8 mouse cellular contexts compared by ENCODE assay signal in the genomic region with DNA sequence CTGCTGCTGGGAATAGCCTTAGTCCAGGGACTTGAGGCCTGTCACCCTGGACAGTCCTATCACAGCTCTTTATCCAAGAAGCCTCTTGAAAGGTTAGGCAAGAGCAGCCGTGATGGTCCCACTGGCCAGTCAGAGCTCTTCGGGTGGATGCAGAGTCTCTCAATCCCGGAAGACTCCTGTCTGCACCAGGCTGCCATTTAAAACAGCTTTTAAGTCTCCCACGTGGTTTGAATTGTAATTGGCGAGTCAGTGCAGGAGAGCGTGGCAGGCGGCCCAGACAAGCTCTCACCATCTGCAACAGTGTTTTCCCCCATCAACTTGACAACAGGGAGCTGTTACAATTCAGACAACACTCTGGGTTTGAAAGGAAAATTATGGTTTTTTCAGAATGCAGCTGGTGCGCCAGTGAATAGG. TPM values are rescaled to one million over a fixed set of nuclear protein-coding genes. Genes with fewer than 3 reads are reported as not detected.
DNase-seq lines count a peak whose midpoint lies in the region; ATAC-seq and TF ChIP-seq lines count a peak whose summit lies in the region.

No protein-coding gene starts in this region.

- no peak for TF ChIP-seq POLR2A in heart, adult 2 months (IDR thresholded peaks at IDR 0.05; ENCODE audit: insufficient read depth, low read depth, low read length)
- TF ChIP-seq POLR2A in limb, embryonic 14.5 days (IDR thresholded peaks at IDR 0.05; ENCODE audit: borderline replicate concordance, extremely low read depth, insufficient read depth, insufficient read length) = no peak

- no peak for TF ChIP-seq CTCF in heart, adult 2 months (IDR thresholded peaks at IDR 0.05)
- no peak for TF ChIP-seq CTCF in kidney, postnatal 0 days (IDR thresholded peaks at IDR 0.05; ENCODE audit: low read depth)
- TF ChIP-seq CTCF in liver, postnatal 0 days (IDR thresholded peaks at IDR 0.05; ENCODE audit: low read depth) = no peak

- no peak for TF ChIP-seq EP300 in heart, adult 2 months (IDR thresholded peaks at IDR 0.05; ENCODE audit: insufficient read depth, low read depth, low read length)
- no peak for TF ChIP-seq EP300 in liver, postnatal 0 days (IDR thresholded peaks at IDR 0.05; ENCODE audit: low read depth)

- no peaks in the 10 kb centered on the region for H3K79me2 ChIP-seq in heart, adult 2 months (replicated peaks; ENCODE audit: control insufficient read depth, insufficient read depth, low read length)

- no peaks in the 10 kb centered on the region for H3K9me3 ChIP-seq in embryonic facial prominence, embryonic 11.5 days (replicated peaks; ENCODE audit: control insufficient read depth, low read length)
- no peaks in the 10 kb centered on the region for H3K9me3 ChIP-seq in kidney, postnatal 0 days (replicated peaks; ENCODE audit: low read length)
- no peaks in the 10 kb centered on the region for H3K9me3 ChIP-seq in limb, embryonic 14.5 days (ENCODE audit: control insufficient read depth, low read length)
- H3K9me3 ChIP-seq in liver, postnatal 0 days (ENCODE audit: low read length) = no peaks in the 10 kb centered on the region

- H3K27me3 ChIP-seq in embryonic facial prominence, embryonic 11.5 days (ENCODE audit: control insufficient read depth, insufficient read depth, low read length) = no peaks in the 10 kb centered on the region
- H3K27me3 ChIP-seq in heart, adult 2 months (ENCODE audit: control insufficient read depth, insufficient read depth, low read length) = no peaks in the 10 kb centered on the region
- no peaks in the 10 kb centered on the region for H3K27me3 ChIP-seq in kidney, postnatal 0 days (ENCODE audit: insufficient read depth, low read length)
- H3K27me3 ChIP-seq in limb, embryonic 14.5 days (ENCODE audit: control insufficient read depth, insufficient read depth, low read length) = no peaks in the 10 kb centered on the region
- no peaks in the 10 kb centered on the region for H3K27me3 ChIP-seq in liver, postnatal 0 days (ENCODE audit: insufficient read depth, low read length)

- no peak overlapping the region for H3K4me3 ChIP-seq in embryonic facial prominence, embryonic 11.5 days (ENCODE audit: low read depth, low read length)
- no peak overlapping the region for H3K4me3 ChIP-seq in heart, adult 2 months
- no peak overlapping the region for H3K4me3 ChIP-seq in kidney, postnatal 0 days (replicated peaks; ENCODE audit: low read depth, low read length)
- no peak overlapping the region for H3K4me3 ChIP-seq in limb, embryonic 14.5 days (replicated peaks; ENCODE audit: low read length)
- H3K4me3 ChIP-seq in liver, postnatal 0 days (ENCODE audit: low read depth, low read length) = no peak overlapping the region

- no peak overlapping the region for H3K9ac ChIP-seq in embryonic facial prominence, embryonic 11.5 days (replicated peaks; ENCODE audit: low read length)
- H3K9ac ChIP-seq in heart, adult 2 months (ENCODE audit: low read depth, low read length) = no peak overlapping the region
- no peak overlapping the region for H3K9ac ChIP-seq in kidney, postnatal 0 days (ENCODE audit: low read depth, low read length)
- H3K9ac ChIP-seq in limb, embryonic 14.5 days (ENCODE audit: low read depth, low read length, severe bottlenecking) = no peak overlapping the region
- no peak overlapping the region for H3K9ac ChIP-seq in liver, postnatal 0 days (replicated peaks)

- peak; percentile 72; the same call in 1 of the 2 replicates for ATAC-seq in embryonic facial prominence, embryonic 11.5 days (replicated peaks; ENCODE audit: insufficient number of reproducible peaks, low FRiP score, low TSS enrichment, low read depth)
- ATAC-seq in kidney, postnatal 0 days (replicated peaks; ENCODE audit: low FRiP score, low read depth) = peak; percentile 41; the same call in 1 of the 2 replicates
- peak; percentile 81 for ATAC-seq in limb, embryonic 14.5 days (ENCODE audit: low FRiP score, low read depth)
- no peak for ATAC-seq in liver, postnatal 0 days

- DNase-seq in embryo, embryonic 10 days (ENCODE audit: low spot score) = peak; percentile 14
- DNase-seq in embryo, embryonic 9.5 days (ENCODE audit: extremely low spot score) = no peak
- peak; percentile 30 for DNase-seq in embryonic facial prominence, embryonic 11.5 days (ENCODE audit: low spot score)
- peak; percentile 65 to 76 for DNase-seq in heart, adult 2 months
- peak; percentile 75 for DNase-seq in kidney, postnatal 0 days (ENCODE audit: low spot score)
- peak; percentile 68 for DNase-seq in limb, embryonic 14.5 days (ENCODE audit: low spot score)
- DNase-seq in retina, embryonic 14.5 days (ENCODE audit: low spot score) = peak; percentile 41
- no peak for DNase-seq in liver, postnatal 0 days

- intact Hi-C loops in heart, adult 2 months (cut with DNase I) = no loop called here

- H3K36me3 ChIP-seq in embryonic facial prominence, embryonic 11.5 days (replicated peaks; ENCODE audit: control insufficient read depth, insufficient read depth, low read depth, low read length) = no peaks in the 10 kb centered on the region
- H3K36me3 ChIP-seq in heart, adult 2 months (ENCODE audit: control insufficient read depth, insufficient read depth, low read length) = no peaks in the 10 kb centered on the region
- no peaks in the 10 kb centered on the region for H3K36me3 ChIP-seq in kidney, postnatal 0 days (ENCODE audit: insufficient read depth, low read length)
- no peaks in the 10 kb centered on the region for H3K36me3 ChIP-seq in limb, embryonic 14.5 days (ENCODE audit: control insufficient read depth, insufficient read depth, low read length)
- no peaks in the 10 kb centered on the region for H3K36me3 ChIP-seq in liver, postnatal 0 days (replicated peaks; ENCODE audit: insufficient read depth, low read length)

- no peak overlapping the region for H3K4me2 ChIP-seq in embryonic facial prominence, embryonic 11.5 days (ENCODE audit: low read depth, low read length)
- H3K4me2 ChIP-seq in kidney, postnatal 0 days (ENCODE audit: low read length) = no peak overlapping the region
- no peak overlapping the region for H3K4me2 ChIP-seq in limb, embryonic 14.5 days (replicated peaks; ENCODE audit: low read depth, low read length, severe bottlenecking)
- no peak overlapping the region for H3K4me2 ChIP-seq in liver, postnatal 0 days (ENCODE audit: low read depth, low read length)

- H3K27ac ChIP-seq in embryonic facial prominence, embryonic 11.5 days (replicated peaks; ENCODE audit: low read depth, low read length) = no peak overlapping the region
- peak overlapping the region; percentile 36; the same call in 1 of the 2 replicates for H3K27ac ChIP-seq in heart, adult 2 months
- no peak overlapping the region for H3K27ac ChIP-seq in kidney, postnatal 0 days
- H3K27ac ChIP-seq in limb, embryonic 14.5 days (replicated peaks; ENCODE audit: low read depth, low read length) = 0 out of 2 replicates have a peak overlapping the region, but pooled peaks have one; percentile 56
- H3K27ac ChIP-seq in liver, postnatal 0 days (ENCODE audit: low read depth) = no peak overlapping the region

- H3K4me1 ChIP-seq in embryonic facial prominence, embryonic 11.5 days (ENCODE audit: control insufficient read depth, insufficient read depth, low read length) = no peaks in the 10 kb centered on the region
- H3K4me1 ChIP-seq in heart, adult 2 months (ENCODE audit: control insufficient read depth, insufficient read depth, low read length) = peaks cover 4% of the 10 kb centered on the region
- H3K4me1 ChIP-seq in kidney, postnatal 0 days (replicated peaks; ENCODE audit: insufficient read depth, low read length) = no peaks in the 10 kb centered on the region
- peaks cover 31% of the 10 kb centered on the region for H3K4me1 ChIP-seq in limb, embryonic 14.5 days (ENCODE audit: control insufficient read depth, insufficient read depth, low read length)
- H3K4me1 ChIP-seq in liver, postnatal 0 days (ENCODE audit: insufficient read depth) = no peaks in the 10 kb centered on the region

- WGBS in embryonic facial prominence, embryonic 11.5 days = 49% methylated on average over 8 of the region's 8 CpGs
- WGBS in heart, adult 2 months = 22% methylated on average over 8 of the region's 8 CpGs
- WGBS in kidney, postnatal 0 days = 16% methylated on average over 8 of the region's 8 CpGs
- WGBS in limb, embryonic 14.5 days = 13% methylated on average over 8 of the region's 8 CpGs
- WGBS in liver, postnatal 0 days (ENCODE audit: insufficient replicate concordance) = 67% methylated on average over 8 of the region's 8 CpGs

RNA-seq across cellular contexts. Expression of gene Rimkla, which starts 31.7 kb away (rescaled TPM):
- polyA plus RNA-seq in embryonic facial prominence, embryonic 11.5 days (2014; fragmentation: Nextera tagmentation; extraction: Ambion mirVana) = 2.2 and 2.7 TPM in 2 replicates
- total RNA-seq in heart, adult 2 months (2021) = under 1 TPM; 0.66 to 0.70 TPM
- 0.56 and 1.1 TPM in 2 replicates for polyA plus RNA-seq in heart, adult 2 months (2012; rRNA removed)
- 1.7 TPM in 2 replicates for polyA plus RNA-seq in kidney, postnatal 0 days (2015; fragmentation: Nextera tagmentation; extraction: Ambion mirVana)
- 0.79 and 1.1 TPM in 2 replicates for polyA plus RNA-seq in limb, embryonic 14.5 days (2012; rRNA removed)
- 0.62 and 0.75 TPM in 2 replicates for polyA plus RNA-seq in limb, embryonic 14.5 days (2014; fragmentation: Nextera tagmentation; extraction: Ambion mirVana)
- not detected in 2 replicates for polyA plus RNA-seq in liver, postnatal 0 days (2015; fragmentation: Nextera tagmentation; extraction: Ambion mirVana)

RNA-seq across cellular contexts. Expression of gene Zmynd12, which starts 38.1 kb away (rescaled TPM):
- not detected in 2 replicates for polyA plus RNA-seq in embryonic facial prominence, embryonic 11.5 days (2014; fragmentation: Nextera tagmentation; extraction: Ambion mirVana)
- not detected for total RNA-seq in heart, adult 2 months (2021)
- 0.74 TPM in 1 of 2 replicates, not detected in the other for polyA plus RNA-seq in heart, adult 2 months (2012; rRNA removed)
- 1.6 and 1.7 TPM in 2 replicates for polyA plus RNA-seq in kidney, postnatal 0 days (2015; fragmentation: Nextera tagmentation; extraction: Ambion mirVana)
- 0.19 and 0.29 TPM in 2 replicates for polyA plus RNA-seq in limb, embryonic 14.5 days (2012; rRNA removed)
- 0.22 and 0.29 TPM in 2 replicates for polyA plus RNA-seq in limb, embryonic 14.5 days (2014; fragmentation: Nextera tagmentation; extraction: Ambion mirVana)
- 1.3 TPM in 2 replicates for polyA plus RNA-seq in liver, postnatal 0 days (2015; fragmentation: Nextera tagmentation; extraction: Ambion mirVana)

RNA-seq across cellular contexts. Expression of gene Ppcs, which starts 38.5 kb away (rescaled TPM):
- 32.5 and 34.3 TPM in 2 replicates for polyA plus RNA-seq in embryonic facial prominence, embryonic 11.5 days (2014; fragmentation: Nextera tagmentation; extraction: Ambion mirVana)
- total RNA-seq in heart, adult 2 months (2021) = 1 to 10 TPM; 7.8 to 9.2 TPM
- 10.6 and 11.2 TPM in 2 replicates for polyA plus RNA-seq in heart, adult 2 months (2012; rRNA removed)
- polyA plus RNA-seq in kidney, postnatal 0 days (2015; fragmentation: Nextera tagmentation; extraction: Ambion mirVana) = 64.5 and 68.0 TPM in 2 replicates
- 15.3 and 15.5 TPM in 2 replicates for polyA plus RNA-seq in limb, embryonic 14.5 days (2012; rRNA removed)
- polyA plus RNA-seq in limb, embryonic 14.5 days (2014; fragmentation: Nextera tagmentation; extraction: Ambion mirVana) = 28.4 and 29.1 TPM in 2 replicates
- polyA plus RNA-seq in liver, postnatal 0 days (2015; fragmentation: Nextera tagmentation; extraction: Ambion mirVana) = 33.0 and 37.0 TPM in 2 replicates

RNA-seq across cellular contexts. Expression of gene Ccdc30, which starts 45.4 kb away (rescaled TPM):
- 6.7 and 7.7 TPM in 2 replicates for polyA plus RNA-seq in embryonic facial prominence, embryonic 11.5 days (2014; fragmentation: Nextera tagmentation; extraction: Ambion mirVana)
- under 1 TPM in 1 of 2 experiments, not detected in 1; 0.52 TPM for total RNA-seq in heart, adult 2 months (2021)
- 0.41 TPM in 1 of 2 replicates, not detected in the other for polyA plus RNA-seq in heart, adult 2 months (2012; rRNA removed)
- 6.6 and 7.6 TPM in 2 replicates for polyA plus RNA-seq in kidney, postnatal 0 days (2015; fragmentation: Nextera tagmentation; extraction: Ambion mirVana)
- polyA plus RNA-seq in limb, embryonic 14.5 days (2012; rRNA removed) = 2.5 TPM in 2 replicates
- 3.9 and 5.8 TPM in 2 replicates for polyA plus RNA-seq in limb, embryonic 14.5 days (2014; fragmentation: Nextera tagmentation; extraction: Ambion mirVana)
- polyA plus RNA-seq in liver, postnatal 0 days (2015; fragmentation: Nextera tagmentation; extraction: Ambion mirVana) = 2.4 and 2.9 TPM in 2 replicates

Comparison
In these comparisons a context has a peak if more than half of its experiments do, and no peak if none do; other contexts are left out.
1. DNase-seq: peak in embryo, embryonic 10 days (single experiment), embryonic facial prominence, embryonic 11.5 days (single experiment), heart, adult 2 months (2 of 2), kidney, postnatal 0 days (single experiment), limb, embryonic 14.5 days (single experiment) and retina, embryonic 14.5 days (single experiment); none in embryo, embryonic 9.5 days (single experiment) and liver, postnatal 0 days (single experiment).
2. H3K27ac ChIP-seq: peak in heart, adult 2 months (single experiment) and limb, embryonic 14.5 days (single experiment); none in embryonic facial prominence, embryonic 11.5 days (single experiment), kidney, postnatal 0 days (single experiment) and liver, postnatal 0 days (single experiment).